Mouse (Mus musculus): ENCODE results near the gene Sycn.

Gene Sycn

DNA sequence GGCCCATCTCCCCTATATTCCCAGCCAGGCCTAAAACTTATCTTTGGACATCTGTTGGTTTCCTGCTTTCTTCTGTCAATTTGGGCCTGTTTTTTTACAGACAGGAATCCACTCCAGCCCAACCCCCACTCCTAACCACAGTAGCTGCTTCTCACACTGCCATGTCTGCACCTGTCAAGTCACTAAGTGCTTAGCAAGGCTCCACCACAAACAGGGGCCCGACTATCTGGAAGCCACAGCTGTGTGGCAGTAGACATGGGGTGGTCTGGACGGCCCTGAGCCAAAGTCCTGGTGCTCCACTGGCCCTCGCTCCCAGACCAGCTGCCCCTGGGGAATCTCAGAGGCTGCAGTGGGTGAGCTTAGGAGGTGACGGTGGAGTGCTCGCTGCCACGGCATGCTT lies 17.0 kb downstream of the Sycn start:
- no peak for DNase-seq (ENCODE audit: extremely low read depth, low read depth)

DNA sequence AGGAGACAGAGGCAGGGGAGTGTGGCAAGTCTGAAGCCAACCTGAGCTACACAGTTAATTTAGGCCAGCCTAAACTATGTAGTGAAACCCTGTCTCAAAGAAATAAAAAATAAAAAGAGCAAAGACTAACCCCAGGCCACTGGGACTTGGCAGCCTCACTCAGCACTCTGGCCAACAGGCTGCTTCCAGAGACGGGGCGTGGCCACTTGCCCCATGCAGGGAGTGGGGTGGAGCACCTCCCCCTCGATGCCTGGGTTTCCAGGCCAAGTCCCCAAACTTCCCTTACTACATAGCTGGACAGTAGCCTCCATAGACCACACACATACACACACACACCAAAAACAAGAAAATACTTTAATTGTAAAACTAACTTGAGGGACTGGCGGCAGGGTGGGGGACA lies 17.8 kb downstream of the Sycn start:
- DNase-seq (ENCODE audit: extremely low read depth, low read depth), result no peak

DNA sequence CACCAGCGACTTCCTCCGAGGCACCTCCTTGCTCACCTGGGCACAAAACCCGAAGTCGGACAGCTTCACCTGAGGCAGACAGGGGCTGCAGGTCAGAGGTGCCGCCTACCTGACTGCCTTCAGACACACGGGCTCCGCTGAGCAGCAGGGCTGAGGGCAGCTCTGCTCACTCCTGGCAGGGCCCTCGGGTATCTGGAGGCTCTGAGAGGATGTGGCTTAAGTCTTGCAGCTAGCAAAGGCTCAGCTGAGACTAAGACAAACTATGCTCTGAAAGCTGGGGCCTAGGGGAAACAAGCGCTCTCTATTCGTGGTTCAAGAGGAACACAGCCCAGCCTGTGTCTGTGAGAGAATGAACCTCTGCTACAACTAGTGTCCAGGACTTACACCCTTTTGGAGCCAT lies 20.2 kb downstream of the Sycn start:
- no peak for DNase-seq (ENCODE audit: extremely low read depth, low read depth)

DNA sequence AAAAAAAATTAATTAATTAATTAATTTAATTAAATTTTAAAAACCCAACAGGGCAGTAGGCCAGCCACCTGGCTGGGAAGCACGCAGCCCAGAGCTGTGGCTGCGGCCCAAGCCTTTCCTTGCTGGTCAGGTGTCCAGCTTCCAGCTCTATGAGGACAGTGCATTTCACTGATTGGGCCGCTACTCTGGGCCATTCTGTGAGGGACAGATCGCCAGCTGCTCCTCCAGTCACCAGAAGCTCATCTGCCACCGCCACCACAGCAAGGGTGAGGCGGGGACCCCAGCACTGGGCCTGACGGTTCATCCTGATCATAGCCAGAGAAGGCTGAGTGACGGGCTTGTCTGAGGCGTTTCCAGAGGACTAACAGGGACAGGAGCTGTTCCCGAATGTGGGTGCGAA lies 21.3 kb downstream of the Sycn start:
- no peak for DNase-seq (ENCODE audit: extremely low read depth, low read depth)

GRCm38 (mm10) chr7:28562371-28562770 lies 21.7 kb downstream of the Sycn start:
- DNase-seq (ENCODE audit: extremely low read depth, low read depth), result no peak

DNA sequence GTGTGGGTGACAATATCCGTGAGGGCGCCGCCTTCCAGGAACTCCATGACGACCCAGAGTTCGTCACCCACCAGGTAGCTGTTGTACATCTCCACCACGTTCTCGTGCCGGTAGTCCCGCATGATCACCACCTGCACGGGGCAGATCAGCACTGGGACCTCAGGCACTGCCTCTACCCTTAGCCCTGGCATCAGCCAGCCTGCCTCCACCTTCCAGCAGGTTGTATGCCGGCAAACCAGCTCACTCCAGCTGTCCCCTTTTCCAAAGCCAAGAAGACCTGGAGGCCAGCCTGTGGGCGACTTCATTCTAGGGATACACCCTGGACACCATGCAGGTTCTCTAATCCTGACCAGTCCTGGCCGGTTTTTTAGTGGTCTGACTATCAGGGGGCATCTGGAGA lies 22.3 kb downstream of the Sycn start:
- no peak for DNase-seq (ENCODE audit: extremely low read depth, low read depth)

GRCm38 (mm10) chr7:28565407-28565806 lies 24.7 kb downstream of the Sycn start:
- DNase-seq (ENCODE audit: extremely low read depth, low read depth), result no peak

- no peak for DNase-seq (ENCODE audit: extremely low read depth, low read depth)
These were observed 26.9 kb downstream of the Sycn start for GRCm38 (mm10) chr7:28567539-28567938.

- DNase-seq (ENCODE audit: extremely low read depth, low read depth), result peak; percentile 7
These were observed 27.6 kb downstream of the Sycn start for GRCm38 (mm10) chr7:28568253-28568652.

DNA sequence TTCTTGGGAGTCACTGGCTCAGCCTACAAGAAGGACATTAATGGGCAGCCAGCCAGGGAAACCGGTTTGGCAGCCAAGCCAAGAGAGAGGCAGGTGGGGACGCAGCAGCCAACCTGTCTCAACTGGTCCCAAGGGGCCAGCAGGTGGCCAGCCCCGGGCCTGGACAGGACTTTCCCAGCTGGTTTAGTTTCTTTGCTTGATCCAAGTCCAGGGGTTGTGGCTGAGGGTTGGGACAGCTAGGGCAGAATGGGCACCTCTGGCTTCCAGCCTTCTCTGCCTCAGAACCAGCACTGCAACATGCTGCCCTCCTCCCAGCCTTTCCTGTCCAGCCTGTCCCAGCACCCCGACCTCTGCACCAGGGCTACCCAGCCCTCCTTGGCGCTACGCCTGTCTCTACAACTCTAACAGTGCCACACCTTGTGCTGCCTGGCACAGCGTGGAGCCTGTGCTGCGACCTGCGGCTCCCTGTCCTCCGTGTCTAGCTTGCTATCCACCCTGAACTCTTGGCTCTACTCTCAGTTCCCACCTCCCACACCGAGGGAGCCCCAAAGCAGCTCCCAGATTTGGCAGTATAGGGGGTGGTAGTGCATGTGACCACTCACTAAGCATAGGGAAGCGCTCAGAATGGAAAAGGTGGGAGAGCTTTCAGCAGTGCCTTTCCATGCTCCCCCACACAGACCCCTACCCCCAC lies 29.8 kb downstream of the Sycn start:
- no peak for DNase-seq (ENCODE audit: extremely low read depth, low read depth)

DNA sequence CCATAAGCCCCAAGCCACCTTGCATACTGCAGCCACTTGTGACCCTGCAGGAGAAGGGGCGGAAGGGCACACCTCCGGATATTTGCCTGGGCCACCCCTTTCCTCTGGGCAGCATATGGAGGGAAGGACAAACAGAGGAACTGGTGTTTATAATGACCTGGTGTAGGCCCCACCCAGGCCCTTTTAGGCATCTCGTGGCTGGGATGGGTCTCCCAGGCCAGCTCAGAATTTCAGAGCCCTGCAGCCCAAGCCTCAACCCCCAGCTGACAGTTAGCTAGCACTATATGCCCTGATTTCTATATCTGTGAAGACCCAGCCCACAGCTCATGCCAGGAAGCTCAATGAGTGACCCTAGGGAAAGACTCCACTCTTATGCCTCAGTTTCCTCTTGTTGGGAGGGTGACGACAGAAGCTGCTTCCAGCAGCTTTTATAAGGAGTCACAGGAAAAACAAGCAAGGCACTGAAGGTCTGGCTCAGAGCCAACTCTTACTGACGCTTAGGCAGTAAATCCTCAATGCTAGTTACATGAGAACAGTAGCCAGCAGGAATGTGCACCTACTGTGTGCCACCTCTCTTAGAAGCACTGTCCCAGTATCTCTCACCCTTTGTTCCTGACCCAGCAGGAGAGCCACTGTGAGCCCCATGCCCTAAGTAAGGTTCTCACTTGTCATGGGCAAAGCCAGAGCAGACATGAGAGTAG lies 30.4 kb downstream of the Sycn start:
- DNase-seq (ENCODE audit: extremely low read depth, low read depth), result no peak

DNA sequence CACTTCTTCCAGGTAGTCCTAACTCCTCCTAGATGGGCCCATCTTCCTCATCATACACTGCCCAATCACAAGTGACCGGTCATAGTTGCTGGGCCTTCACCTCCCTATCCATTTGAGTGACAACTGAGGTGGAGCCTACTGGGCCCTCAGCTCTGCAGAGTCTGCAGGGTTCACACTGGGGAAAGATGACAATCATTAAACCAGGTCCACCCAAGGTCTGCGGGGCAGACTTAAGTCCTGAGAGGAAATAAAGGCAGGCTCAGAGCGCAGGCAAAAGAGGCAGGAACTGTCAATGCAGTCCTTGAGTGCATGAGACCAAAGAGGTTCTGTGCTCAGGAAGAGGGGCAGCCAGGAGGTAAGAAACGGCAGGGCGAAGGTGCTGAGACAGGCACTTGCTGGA lies 32.0 kb downstream of the Sycn start:
- no peak for DNase-seq (ENCODE audit: extremely low read depth, low read depth)

GRCm38 (mm10) chr7:28573236-28573635 lies 32.6 kb downstream of the Sycn start:
- no peak for DNase-seq (ENCODE audit: extremely low read depth, low read depth)

- DNase-seq (ENCODE audit: extremely low read depth, low read depth), result no peak
These were observed 34.9 kb downstream of the Sycn start for GRCm38 (mm10) chr7:28575597-28575996.

- DNase-seq (ENCODE audit: extremely low read depth, low read depth), result no peak
These were observed 35.7 kb downstream of the Sycn start for GRCm38 (mm10) chr7:28576271-28576914.

DNA sequence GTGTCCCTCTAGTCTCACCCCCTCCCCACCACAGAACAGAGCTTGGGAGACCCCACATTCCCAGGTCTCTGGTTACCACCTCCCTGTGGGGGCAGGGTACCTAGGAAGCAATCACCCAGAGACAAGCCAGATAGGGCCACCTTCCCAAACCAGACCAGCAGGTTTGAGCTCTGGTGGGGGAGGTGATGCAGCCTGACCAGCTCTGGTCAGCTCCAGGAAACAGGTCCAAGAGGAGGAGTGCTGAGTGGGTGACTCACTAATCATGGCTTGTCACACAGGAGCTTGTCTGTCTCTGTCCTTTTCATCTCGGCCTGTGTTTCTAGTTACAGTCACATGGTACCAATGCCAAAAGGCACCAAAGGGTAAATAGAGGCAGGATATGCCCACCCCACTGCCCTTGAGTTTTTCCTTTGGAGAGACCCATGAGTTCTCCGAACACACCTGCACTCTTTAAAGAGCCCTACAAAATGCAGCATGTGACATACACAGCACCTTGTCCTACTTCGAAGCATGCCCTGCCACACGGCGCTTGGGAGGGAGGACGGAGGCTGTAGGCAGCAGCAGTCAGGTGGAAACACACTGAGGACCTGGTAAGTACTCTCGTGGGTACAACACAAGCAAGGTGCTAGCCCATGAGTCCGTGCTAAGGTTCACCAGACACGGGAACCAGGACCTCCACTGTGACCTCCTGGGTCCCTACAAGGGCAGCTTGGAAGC lies 37.3 kb downstream of the Sycn start:
- no peak for DNase-seq (ENCODE audit: extremely low read depth, low read depth)

GRCm38 (mm10) chr7:28578543-28579053 lies 37.9 kb downstream of the Sycn start:
- no peak for DNase-seq (ENCODE audit: extremely low read depth, low read depth)

GRCm38 (mm10) chr7:28579826-28580225 lies 39.1 kb downstream of the Sycn start:
- DNase-seq (ENCODE audit: extremely low read depth, low read depth), result no peak

DNA sequence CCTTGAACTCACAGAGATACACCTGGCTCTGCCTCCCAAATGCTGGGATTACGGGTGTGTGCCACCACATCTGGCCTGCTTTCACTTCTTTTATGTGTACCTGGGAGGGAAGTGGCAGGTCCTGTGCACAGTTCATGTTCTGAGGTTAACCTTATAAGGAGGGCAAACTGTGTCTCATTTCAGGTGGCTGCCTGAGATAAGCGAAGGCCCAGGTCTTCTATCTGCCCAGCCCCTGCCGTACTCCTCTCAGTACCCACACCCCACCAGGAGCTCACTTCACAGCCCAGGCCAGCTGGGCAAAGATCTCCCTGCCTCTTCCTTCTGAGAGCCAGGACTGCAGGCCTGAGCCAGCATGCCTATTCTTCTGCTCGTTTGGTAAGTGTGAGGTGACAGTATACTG lies 41.0 kb downstream of the Sycn start:
- no peak for DNase-seq (ENCODE audit: extremely low read depth, low read depth)

DNA sequence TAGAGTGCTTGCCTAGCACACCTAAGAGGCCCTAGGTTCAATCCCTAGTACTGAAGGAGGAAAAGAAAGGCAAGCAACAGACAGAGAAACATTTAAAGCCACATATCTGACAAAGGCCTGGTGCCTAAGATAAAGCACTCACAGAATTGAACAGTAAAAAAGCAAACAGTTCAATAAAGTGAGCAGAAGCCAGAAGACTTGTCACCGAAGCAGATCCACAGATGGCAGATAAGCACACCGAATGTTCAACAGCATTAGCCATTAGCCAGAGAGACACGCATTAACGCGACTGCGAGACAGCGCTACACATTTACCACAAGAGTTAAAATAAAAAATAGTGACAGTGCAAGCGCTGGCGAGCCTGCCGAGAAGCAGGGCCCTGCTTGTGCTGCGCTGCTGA lies 42.2 kb downstream of the Sycn start:
- DNase-seq (ENCODE audit: extremely low read depth, low read depth), result no peak

- no peak for DNase-seq (ENCODE audit: extremely low read depth, low read depth)
These were observed 43.1 kb downstream of the Sycn start for GRCm38 (mm10) chr7:28583570-28584344.
